Mouse (Mus musculus) cortical plate, adult 2 months (tissue): ENCODE data around the gene Cactin.

Experiments
- CTCF ChIP-seq: fragments of 200-500 bp; IDR thresholded peaks from 2 replicates; pipeline ENCODE4 v1.5.1; 2011; ENCODE audit warnings: mild to moderate bottlenecking, control low read depth, low read length; ENCODE audit not compliant: insufficient read depth; ENCODE audit errors: extremely low read depth
- POLR2A ChIP-seq: fragments of 200-500 bp; IDR thresholded peaks from 2 replicates; pipeline ENCODE4 v1.6.1; 2011; ENCODE audit warnings: mild to moderate bottlenecking, low read length, control low read depth; ENCODE audit not compliant: insufficient read depth; ENCODE audit errors: extremely low read depth

DNA sequence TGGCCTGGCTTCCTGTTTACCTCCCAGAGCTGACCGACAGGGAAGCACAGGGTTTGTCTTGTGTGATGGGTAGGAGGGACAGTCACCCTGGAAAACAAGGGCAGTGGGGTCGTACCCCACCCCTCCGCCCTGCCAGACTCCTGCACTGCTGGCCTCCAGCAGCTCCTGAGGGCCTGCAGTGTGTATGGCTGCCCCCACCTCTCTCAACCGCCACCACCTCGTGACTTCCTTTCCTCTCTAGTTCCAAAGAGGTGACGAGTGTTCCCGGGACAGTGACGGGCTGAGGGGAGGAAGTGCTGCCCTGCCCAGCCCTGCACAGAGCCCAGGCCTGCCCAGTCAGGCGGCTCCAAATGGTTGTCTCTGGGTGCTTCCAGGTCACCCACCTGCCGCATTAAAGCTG is 23.1 kb upstream of the Cactin start:
- TF ChIP-seq POLR2A (no peak), CTCF (no peak)
